Comparison of ENCODE assay signal across 8 mouse cellular contexts in genomic region chr2:30392114-30392576, GRCm38 (mm10). TPM values are rescaled to one million over a fixed set of nuclear protein-coding genes. Genes with fewer than 3 reads are reported as not detected.
DNase-seq lines count a peak whose midpoint lies in the region; ATAC-seq lines count a peak whose summit lies in the region.

TSS of gene Dolpp1 (plus strand) at chr2:30392254.

- under 1% methylated on average over 40 of the region's 40 CpGs for WGBS in hindbrain, embryonic 11.5 days

- H3K4me3 ChIP-seq in hindbrain, embryonic 11.5 days (ENCODE audit: low read depth, low read length), result peak within 1 kb of the TSS; percentile 70

- H3K27ac ChIP-seq in hindbrain, embryonic 11.5 days (ENCODE audit: low read depth, low read length), result peak within 1 kb of the TSS; percentile 81

- H3K9ac ChIP-seq in hindbrain, embryonic 11.5 days (ENCODE audit: low read depth, low read length), result peak within 1 kb of the TSS; percentile 64

- peak; percentile 98 for ATAC-seq in hindbrain, embryonic 11.5 days (ENCODE audit: low FRiP score)

- no peaks in the 10 kb centered on the region for H3K9me3 ChIP-seq in hindbrain, embryonic 11.5 days (ENCODE audit: control insufficient read depth, low read length)

- H3K4me1 ChIP-seq in hindbrain, embryonic 11.5 days (replicated peaks; ENCODE audit: control insufficient read depth, insufficient read depth, low read length), result no peaks in the 10 kb centered on the region; the same call in 1 of the 2 replicates

- peak within 1 kb of the TSS; percentile 97 for H3K4me2 ChIP-seq in hindbrain, embryonic 11.5 days (replicated peaks; ENCODE audit: low read depth, low read length)

- no peaks in the 10 kb centered on the region for H3K27me3 ChIP-seq in hindbrain, embryonic 11.5 days (ENCODE audit: control insufficient read depth, insufficient read depth, low read length)

- 0 out of 2 replicates have a peak, but pooled peaks cover 3% of the 10 kb centered on the region for H3K36me3 ChIP-seq in hindbrain, embryonic 11.5 days (ENCODE audit: control insufficient read depth, insufficient read depth, low read length)

- peak; percentile 98 for DNase-seq in MN1 (ENCODE audit: low spot score)
- DNase-seq in cerebellum, adult 9-10 months, result peak; percentile 98
- peak; percentile 99 for DNase-seq in frontal cortex, adult 2 months (ENCODE audit: extremely low spot score in 1 of 2, low spot score in 1 of 2)
- DNase-seq in hindbrain, embryonic 11.5 days (ENCODE audit: low spot score), result peak; percentile 94
- DNase-seq in layer of hippocampus, postnatal 10 days (ENCODE audit: low spot score in 2 of 2), result peak; percentile 96 to 97
- DNase-seq in lung, postnatal 10 days, result peak; percentile 99
- peak; percentile 92 for DNase-seq in ovary, postnatal 36 days (ENCODE audit: low spot score)
- DNase-seq in thymus, postnatal 25 days, result peak; percentile 95

RNA-seq across cellular contexts. Expression of gene Dolpp1, which starts in this region (rescaled TPM):
- 40.2 and 45.8 TPM in 2 replicates for polyA plus RNA-seq in frontal cortex, adult 2 months (2012; rRNA removed)
- 41.9 and 44.5 TPM in 2 replicates for polyA plus RNA-seq in hindbrain, embryonic 11.5 days (2014; fragmentation: Nextera tagmentation; extraction: Ambion mirVana)
- total RNA-seq in layer of hippocampus, postnatal 10 days (2021), result 10 to 100 TPM; 31.7 to 37.4 TPM

Comparison
In these comparisons a context has a peak if more than half of its experiments do, and no peak if none do; other contexts are left out.
1. Peak in every context shown above with its lines: DNase-seq, ATAC-seq, H3K4me3 ChIP-seq and H3K27ac ChIP-seq.